Mouse (Mus musculus): Measurements from ENCODE around the gene Amz2. TPM values are rescaled to one million over a fixed set of nuclear protein-coding genes. Genes with fewer than 3 reads are reported as not detected.
"Not testable (repeated sequence)": the region's sequence is repeated elsewhere in the genome, so short reads cannot be mapped to it uniquely, and the experiment has no call there.

Amz2 gene
- total RNA-seq, 2 experiments from 2014 or later: 48.3 to 55.4 TPM

DNA sequence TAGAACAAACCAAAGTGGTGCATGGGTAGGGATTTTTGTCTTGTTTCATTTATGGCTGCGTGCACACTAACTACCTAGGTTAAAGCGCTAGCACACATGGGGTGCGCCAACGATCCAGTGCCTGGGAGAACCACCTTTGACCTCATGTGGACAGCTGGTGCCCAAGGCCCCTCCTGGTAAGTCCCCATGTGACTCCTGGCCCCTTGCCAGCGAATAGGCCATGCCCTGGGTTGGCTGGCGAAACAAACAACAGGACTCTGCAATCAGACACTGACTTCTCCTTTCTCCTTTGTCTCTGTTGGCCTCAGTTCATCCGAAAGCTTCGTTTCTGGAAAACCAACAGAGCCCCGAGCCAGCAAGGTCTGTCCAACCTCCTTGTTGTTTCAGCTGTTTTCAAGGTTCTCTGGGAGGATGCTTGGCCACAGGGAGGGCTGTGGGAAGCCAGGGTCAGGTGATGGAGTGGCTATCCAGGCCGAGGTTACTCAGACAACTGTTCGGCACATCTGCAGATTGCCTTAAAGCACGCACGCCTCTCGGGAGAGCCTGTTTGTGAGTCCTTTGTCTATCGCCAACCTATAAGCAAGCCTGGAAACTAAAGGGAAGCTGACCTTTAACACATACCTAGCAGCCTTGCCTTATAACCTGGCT lies 59.8 kb downstream of the Amz2 start:
- DNase-seq (ENCODE audit: low spot score in 2 of 2): peak; percentile 34 to 45
- intact Hi-C loops (cut with DNase I): no loop called here

DNA sequence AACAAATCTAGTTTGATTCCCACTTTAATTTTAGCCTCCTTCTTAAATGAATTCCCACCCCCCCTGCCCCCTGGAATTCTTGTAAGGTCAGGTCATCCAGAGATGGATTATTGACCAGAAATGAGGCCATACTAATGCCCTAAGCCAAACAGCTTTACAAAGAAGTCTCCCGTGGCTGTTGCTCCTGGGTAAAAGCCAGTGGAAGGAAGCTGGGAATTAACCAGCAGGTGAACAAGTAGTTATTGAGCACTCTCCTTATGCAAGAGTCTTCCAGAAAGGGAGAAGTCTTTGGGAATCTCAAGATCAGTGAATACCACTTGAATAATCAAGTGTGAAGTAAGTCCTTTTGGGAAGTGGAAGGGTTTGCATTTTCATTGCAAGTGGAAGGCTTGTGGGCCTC lies 61.4 kb downstream of the Amz2 start:
- no peak for DNase-seq (ENCODE audit: low spot score in 2 of 2)
- intact Hi-C loops (cut with DNase I): no loop called here

DNA sequence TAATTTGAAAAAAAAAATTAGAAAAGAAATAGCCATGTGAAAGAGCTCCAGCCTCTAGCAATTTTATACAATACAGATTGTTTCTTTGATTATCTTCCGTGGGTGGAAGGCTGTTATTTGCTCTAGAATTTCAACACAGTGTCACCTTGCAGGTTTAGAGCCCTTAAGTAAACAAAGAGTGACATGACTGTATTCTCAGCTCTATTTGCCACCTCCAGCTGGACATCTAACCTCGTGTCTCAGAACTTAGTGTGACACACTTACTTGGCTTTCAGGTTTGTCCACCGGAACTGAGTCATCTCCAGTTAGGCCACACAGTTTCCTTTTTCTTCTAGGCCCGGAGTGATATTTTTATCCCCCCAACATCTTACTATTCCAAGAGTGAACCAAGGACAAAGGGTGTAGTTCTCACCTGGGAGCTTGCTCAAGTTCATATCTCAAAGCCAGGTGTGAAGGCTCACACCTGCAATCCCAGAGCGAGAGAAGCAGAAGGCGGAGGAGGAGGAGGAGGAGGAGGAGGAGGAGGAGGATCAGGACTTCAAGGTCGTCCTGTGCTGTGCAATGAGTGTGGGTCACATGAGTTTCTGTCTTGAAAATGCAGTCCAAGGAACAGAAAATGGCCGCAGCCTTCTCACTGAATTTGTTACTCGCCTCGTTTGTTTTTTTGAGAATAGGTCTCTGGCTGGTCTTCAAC lies 62.4 kb downstream of the Amz2 start:
- no peak for DNase-seq (ENCODE audit: low spot score in 2 of 2)
- intact Hi-C loops (cut with DNase I): no loop called here

DNA sequence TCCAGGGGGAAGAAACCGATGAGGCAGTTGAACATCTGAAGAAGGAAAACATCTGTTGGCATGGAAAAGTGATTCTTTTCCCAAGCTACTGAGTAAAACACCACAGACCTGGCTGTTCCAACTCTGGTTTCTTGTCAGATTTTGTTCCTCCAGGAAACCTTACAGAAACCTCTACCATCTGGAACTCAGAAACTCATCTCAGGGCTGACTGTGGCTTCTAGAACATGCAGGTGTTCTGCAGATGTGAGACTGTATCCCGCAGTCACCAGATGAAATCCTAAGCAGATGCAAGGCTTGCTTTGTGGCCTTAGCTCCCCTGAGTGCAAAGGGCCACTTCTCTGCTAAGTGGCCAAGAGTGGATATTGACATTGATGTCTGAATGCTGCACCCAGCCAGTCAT lies 64.0 kb downstream of the Amz2 start:
- DNase-seq (ENCODE audit: low spot score in 2 of 2): no peak
- intact Hi-C loops (cut with DNase I): no loop called here

DNA sequence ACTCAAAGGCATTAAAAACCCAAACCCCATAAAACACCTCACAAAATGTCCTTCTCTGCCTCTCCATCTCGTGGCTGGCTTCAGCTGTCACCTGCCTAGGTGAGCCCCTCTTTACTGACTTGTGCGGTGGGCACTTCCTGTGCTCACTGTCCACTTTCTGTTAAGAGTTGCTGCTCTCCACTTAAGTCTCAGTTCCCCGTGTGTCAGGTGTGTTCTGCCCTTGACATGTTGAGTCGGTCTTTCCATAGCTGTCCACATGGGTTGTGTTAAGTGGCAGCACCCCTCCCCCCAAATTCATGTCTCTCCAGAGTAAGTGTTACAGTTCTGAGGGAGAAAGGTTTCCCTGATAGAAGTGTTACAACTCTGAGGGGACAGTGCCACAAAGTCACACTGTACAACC lies 66.1 kb downstream of the Amz2 start:
- no peak for DNase-seq (ENCODE audit: low spot score in 2 of 2)
- intact Hi-C loops (cut with DNase I): no loop called here

DNA sequence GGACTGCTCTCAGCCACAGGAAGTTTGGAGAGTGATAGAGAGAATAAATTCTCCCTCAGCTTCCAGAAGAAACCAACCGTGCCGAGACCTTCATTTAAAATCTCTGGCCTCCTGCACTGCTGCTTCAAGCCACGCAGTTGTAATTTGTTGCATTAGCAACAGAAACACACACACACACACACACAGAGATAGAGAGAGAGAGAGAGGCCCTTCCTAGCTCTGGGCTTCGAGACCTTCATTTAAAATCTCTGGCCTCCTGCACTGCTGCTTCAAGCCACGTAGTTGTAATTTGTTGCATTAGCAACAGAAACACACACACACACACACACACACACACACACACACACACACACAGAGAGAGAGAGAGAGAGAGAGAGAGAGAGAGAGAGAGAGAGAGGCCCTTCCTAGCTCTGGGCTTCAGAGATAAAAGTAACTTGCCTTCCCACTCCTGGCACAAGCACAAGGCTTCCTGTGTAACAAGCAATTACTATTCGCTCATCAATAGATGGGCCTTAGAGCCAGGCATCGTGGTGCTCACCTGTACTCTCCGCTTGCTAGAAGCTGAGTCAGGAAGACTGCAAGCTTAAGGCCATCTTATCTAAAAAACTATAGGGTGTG lies 67.2 kb downstream of the Amz2 start:
- DNase-seq (ENCODE audit: low spot score in 2 of 2); intact Hi-C loops (cut with DNase I): not testable (repeated sequence)

DNA sequence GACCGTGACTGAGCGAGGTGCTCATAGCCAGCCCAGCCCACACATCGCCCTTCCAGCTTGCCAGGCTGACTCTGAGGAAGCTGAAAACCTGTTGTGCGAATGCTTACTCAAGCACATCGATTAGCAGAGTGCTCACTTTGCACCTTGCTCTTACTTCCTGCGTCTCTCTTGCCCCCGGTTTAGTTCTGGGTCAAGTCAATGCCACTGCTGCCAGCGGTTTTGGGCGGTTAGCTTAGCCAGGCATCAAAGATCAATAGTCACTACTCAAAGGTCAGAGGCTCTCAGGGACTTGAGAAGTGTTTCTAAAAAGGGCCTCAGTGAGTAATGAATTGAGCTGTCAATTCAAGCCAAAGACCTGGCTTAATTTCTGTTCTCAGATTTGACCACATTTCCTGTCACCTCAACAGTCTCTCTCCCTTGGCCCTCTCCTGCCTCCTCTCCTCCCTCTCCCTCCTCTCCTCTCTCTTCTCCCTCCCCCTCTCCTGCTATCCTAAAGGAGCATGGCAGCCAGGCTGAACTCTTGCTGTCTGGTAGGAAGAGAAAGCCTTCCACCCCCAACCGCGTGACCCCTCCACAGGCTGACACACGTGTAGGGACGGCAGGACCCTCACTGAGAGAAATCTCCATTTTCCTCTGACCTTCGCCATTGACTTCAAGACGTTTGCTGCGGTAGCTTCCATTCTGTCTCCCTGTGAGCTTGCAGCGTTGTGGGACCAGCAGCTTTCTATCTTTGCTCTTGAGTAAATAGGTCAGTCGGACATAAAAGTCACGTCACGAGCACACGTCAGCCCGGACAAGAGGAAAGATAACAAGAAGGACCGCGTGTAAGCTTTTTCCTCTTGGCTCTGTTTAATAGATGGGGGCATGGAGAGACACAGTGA lies 69.4 kb downstream of the Amz2 start:
- DNase-seq (ENCODE audit: low spot score in 2 of 2): no peak
- intact Hi-C loops (cut with DNase I): no loop called here

DNA sequence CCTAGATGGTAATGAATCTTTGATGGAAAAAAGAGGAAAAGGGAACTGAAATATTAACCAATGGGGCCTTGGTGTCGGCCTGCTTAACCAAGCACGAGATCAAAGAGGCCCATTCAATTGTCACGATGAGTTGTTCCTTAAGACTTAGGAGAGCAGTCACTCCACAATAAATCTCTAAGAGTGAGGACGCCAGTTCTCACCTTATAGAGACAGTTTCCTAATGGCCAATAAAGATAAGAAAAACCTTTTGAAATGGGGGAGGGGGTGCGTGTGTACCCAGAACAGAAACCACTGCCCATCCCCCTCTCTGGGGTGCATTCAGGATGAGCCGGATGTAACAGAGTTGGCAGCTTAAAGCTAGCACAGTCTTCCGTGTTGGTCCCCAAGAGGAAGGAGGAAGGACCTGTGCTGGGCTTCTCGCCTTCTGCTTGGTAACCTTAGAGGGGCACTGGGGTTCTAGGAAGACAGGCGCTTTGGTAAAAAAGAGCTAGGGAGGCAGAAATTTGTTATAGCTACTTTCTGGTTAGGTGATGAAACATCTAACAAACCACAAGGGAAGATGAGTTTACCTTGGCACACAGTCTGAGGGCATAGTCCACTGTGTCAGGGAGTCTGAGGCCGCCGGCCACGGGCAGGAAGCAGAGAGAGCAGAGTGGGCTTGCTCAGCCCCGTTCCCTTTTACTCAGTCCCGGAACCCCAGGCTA lies 70.2 kb downstream of the Amz2 start:
- DNase-seq (ENCODE audit: low spot score in 2 of 2): no peak
- intact Hi-C loops (cut with DNase I): no loop called here

DNA sequence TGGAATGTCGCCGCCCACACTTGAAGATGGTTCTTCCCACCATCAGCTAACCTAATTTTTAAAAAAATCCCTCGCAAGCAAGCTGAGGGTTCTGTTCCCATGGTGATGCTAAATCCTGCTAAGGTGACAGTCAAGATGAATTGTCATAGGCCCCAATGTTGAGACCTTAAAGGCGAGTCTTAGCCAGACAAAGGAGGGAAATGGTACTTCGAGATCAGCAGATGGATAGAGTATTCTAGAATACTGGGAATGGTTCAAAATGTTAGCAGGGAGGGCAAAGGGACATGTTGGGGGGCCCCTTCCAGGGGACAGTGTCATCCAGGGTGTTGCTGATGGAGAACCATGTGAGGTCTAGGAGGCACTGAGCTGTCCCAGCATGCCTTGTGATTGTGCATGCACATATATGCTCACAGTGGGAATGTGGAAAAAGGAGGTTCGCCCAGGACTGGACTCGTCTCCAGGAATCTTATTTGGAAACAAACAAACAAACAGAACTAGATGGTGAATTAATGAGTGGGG lies 70.8 kb downstream of the Amz2 start:
- DNase-seq (ENCODE audit: low spot score in 2 of 2): peak in 1 of 2 experiments; percentile 4
- intact Hi-C loops (cut with DNase I): no loop called here

DNA sequence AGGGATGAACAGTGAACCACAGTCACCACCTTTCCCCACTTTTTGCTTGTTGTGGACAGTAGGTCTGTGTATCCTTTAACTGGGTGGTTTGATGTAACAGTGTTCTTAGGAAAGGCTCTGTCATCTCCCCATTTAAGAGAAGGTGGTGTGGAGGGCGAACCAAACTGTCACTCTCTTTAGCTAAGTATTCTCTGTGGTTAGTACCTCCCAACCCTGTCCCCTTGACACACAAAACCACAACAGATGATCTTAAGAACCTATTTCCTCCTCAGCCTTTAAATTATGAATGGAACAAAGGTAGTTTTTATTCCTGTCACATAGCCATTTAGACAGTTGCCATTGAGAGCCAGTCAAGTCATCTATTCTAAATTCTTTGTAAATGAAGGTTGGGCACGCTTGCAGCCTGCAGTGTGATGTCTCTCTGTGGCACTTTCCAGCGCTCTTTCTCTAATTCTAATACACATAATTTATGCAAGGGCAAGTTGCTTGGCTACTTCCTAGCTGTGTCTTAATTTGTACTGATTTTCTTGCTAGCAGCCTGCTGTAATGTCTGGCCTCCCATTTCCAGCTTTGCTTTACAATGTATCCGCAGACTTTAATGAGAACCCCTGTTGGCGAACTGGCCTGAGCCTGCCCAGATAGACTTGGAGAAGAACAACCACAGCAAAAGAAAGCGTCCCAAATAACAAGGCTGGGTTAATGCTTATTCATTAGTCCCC lies 71.4 kb downstream of the Amz2 start:
- no peak for DNase-seq (ENCODE audit: low spot score in 2 of 2)
- intact Hi-C loops (cut with DNase I): no loop called here

DNA sequence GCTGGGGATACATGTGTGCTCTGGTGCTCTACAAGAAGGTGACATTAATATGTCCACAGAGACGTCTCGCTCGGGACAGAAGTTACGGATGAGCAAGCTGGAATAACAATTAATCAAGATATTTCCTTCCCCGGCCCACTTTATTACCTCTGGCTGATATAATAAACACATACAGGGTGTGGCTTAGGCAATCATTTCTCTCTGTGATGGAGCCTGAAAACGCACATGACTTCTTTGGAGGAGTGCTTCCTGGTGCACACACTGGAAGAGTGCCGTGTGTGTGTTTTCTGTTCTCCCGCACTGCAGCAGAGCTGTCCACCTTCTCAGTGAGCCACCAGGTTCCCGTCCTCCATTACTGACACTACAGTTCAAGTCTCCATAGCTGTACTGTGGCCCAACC lies 72.2 kb downstream of the Amz2 start:
- no peak for DNase-seq (ENCODE audit: low spot score in 2 of 2)
- intact Hi-C loops (cut with DNase I): no loop called here

DNA sequence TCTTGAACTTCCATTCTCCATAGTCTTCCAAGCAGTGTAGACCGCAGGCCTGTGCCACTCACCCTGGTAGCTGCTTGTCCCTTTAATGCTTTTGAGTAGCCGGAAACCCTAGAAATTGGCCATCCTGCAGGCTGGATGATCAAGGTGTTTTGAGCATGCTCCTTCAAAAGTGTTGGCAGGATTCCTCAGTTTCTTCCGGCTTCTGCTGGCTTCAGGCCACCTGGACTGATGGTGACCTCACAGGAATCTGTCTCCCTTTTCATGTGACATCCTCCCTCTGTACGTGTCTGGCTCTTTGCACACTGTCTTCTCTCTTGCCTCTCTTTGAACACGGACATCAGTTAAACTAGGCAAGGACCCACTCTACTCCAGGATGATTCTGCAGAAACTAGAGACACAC lies 74.5 kb downstream of the Amz2 start:
- intact Hi-C loops (cut with DNase I): no loop called here
- no peak for DNase-seq (ENCODE audit: low spot score in 2 of 2)

Small RNA genes within 50 kb of the gene (microRNA-seq; reads per million reads assigned to microRNA genes)
- 0 reads per million in 2 experiments for gene Gm25540

Other genes starting within 250 kb of the Amz2 start
- 10 to 100 TPM; 16.0 to 86.9 TPM for gene Rgs9, start 127.8 kb upstream of the Amz2 start, total RNA-seq (2021)
- gene Gna13, start 63.1 kb upstream of the Amz2 start, total RNA-seq (2021): 10 to 100 TPM; 41.9 to 47.7 TPM
- not detected for gene 9930022D16Rik, start 12.0 kb upstream of the Amz2 start, total RNA-seq (2021)
- gene Arsg, start 47.4 kb downstream of the Amz2 start, total RNA-seq (2021): 10 to 100 TPM in 1 of 2 experiments, 1 to 10 TPM in 1; 9.6 to 11.1 TPM
- 10 to 100 TPM in 1 of 2 experiments, 1 to 10 TPM in 1; 8.7 to 17.3 TPM for gene Slc16a6, start 47.7 kb downstream of the Amz2 start, total RNA-seq (2021)
- 10 to 100 TPM; 21.3 TPM for gene Wipi1, start 186.0 kb downstream of the Amz2 start, total RNA-seq (2021)
- gene Prkar1a, start 223.5 kb downstream of the Amz2 start, total RNA-seq (2021): 100 to 1,000 TPM; 561 to 584 TPM